Mouse (Mus musculus): ENCODE measurements around the gene Usp6nl. TPM values are rescaled to one million over a fixed set of nuclear protein-coding genes. Genes with fewer than 3 reads are reported as not detected.

Gene Usp6nl
- polyA plus RNA-seq, 1 experiment from 2014 or later = 12.2 TPM

DNA sequence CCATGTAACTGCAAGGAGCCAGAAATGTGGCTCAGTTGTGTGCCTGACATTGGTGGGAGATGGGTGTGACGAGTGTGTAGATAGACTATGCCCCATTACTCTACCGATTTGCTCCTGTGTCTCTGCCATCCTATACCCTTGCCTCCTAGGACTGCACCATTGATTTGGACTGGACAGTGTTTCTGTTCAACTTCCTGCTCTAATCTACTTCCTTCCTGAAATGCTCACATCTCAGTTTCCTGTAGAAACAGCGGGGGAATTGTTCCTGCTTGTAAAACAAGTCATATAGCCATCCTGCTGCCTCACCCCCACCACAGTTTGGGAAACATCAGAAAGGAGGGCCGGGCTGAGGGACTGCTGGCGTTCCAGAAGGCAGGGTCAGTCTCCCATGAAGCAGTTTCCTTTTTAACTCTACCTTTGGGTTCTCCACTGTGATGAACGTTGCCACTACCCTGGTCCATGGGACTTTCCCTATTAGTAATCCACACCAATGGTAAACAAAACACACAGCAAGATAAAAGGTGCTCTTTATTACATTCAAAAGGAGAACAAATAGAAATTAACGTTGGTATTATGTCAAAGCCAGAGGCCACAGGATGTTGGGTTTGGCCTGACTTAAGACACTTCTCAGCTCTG lies 27.4 kb upstream of the Usp6nl start:
- no peak overlapping the region for H3K27ac ChIP-seq (ENCODE audit: low read depth, low read length)
- H3K9me3 ChIP-seq (ENCODE audit: control insufficient read depth, low read length) = no peaks in the 10 kb centered on the region
- H3K9ac ChIP-seq (ENCODE audit: low read length) = no peak overlapping the region
- WGBS = 69% methylated on average over 7 of the region's 7 CpGs
- no peaks in the 10 kb centered on the region for H3K4me1 ChIP-seq (ENCODE audit: control insufficient read depth, insufficient read depth, low read length)
- no peak overlapping the region for H3K4me3 ChIP-seq (ENCODE audit: low read depth, low read length)
- H3K36me3 ChIP-seq (ENCODE audit: control insufficient read depth, insufficient read depth, low read length) = no peaks in the 10 kb centered on the region
- H3K27me3 ChIP-seq (ENCODE audit: control insufficient read depth, insufficient read depth, low read length) = no peaks in the 10 kb centered on the region
- DNase-seq (ENCODE audit: low spot score) = no peak
- no peak overlapping the region for H3K4me2 ChIP-seq (ENCODE audit: low read depth)
- no peak for ATAC-seq (ENCODE audit: insufficient read depth, low FRiP score, low TSS enrichment)

DNA sequence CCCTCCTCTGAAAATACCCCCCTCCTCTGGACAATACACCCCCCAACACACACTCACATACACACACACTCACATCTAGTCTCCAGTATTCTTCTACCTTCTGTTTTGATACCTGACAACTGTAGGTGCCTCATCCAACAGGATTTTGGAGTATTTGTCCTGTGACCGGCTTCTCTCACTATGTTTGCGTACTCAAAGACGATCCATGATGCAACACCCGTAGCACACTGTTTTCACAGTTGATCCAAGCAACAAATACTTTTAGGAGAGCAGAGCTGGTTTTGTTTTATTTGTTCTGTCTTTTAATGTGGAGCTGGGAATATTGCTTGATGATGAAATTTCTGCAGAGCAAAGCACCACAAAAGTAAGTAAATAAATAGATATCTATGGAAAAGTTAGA lies 17.7 kb upstream of the Usp6nl start:
- H3K27ac ChIP-seq (ENCODE audit: low read depth, low read length) = no peak overlapping the region
- H3K4me1 ChIP-seq (ENCODE audit: control insufficient read depth, insufficient read depth, low read length) = no peaks in the 10 kb centered on the region
- no peaks in the 10 kb centered on the region for H3K9me3 ChIP-seq (ENCODE audit: control insufficient read depth, low read length)
- H3K4me3 ChIP-seq (ENCODE audit: low read depth, low read length) = no peak overlapping the region
- no peak for DNase-seq (ENCODE audit: low spot score)
- H3K9ac ChIP-seq (ENCODE audit: low read length) = no peak overlapping the region
- H3K27me3 ChIP-seq (ENCODE audit: control insufficient read depth, insufficient read depth, low read length) = no peaks in the 10 kb centered on the region
- WGBS = 93% methylated on average over 4 of the region's 4 CpGs
- H3K4me2 ChIP-seq (ENCODE audit: low read depth) = no peak overlapping the region
- no peak for ATAC-seq (ENCODE audit: insufficient read depth, low FRiP score, low TSS enrichment)
- no peaks in the 10 kb centered on the region for H3K36me3 ChIP-seq (ENCODE audit: control insufficient read depth, insufficient read depth, low read length)

DNA sequence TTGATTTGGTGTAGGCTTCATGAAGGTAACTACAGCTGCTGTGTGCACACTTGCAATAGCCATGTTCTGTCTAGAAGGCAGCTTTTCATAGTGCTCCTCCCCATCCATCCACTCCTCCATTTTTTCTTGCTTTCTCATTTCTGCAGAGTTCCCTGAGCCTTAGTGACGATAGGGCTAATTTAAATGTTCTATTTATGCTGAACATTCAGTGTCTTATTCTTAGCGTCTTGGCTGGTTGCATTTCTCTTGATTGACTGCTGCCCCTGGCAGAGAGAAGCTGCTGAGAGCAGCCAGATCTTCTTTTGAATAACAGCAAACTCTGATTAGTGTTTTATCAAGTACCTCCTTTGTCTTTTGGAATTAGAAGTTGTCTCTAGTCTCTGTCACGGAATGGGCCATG lies 15.6 kb upstream of the Usp6nl start:
- H3K4me2 ChIP-seq (ENCODE audit: low read depth) = no peak overlapping the region
- no peak overlapping the region for H3K9ac ChIP-seq (ENCODE audit: low read length)
- no peak for DNase-seq (ENCODE audit: low spot score)
- no peaks in the 10 kb centered on the region for H3K27me3 ChIP-seq (ENCODE audit: control insufficient read depth, insufficient read depth, low read length)
- 87% methylated on average over 3 of the region's 3 CpGs for WGBS
- no peak for ATAC-seq (ENCODE audit: insufficient read depth, low FRiP score, low TSS enrichment)
- H3K27ac ChIP-seq (ENCODE audit: low read depth, low read length) = no peak overlapping the region
- H3K36me3 ChIP-seq (ENCODE audit: control insufficient read depth, insufficient read depth, low read length) = no peaks in the 10 kb centered on the region
- H3K9me3 ChIP-seq (ENCODE audit: control insufficient read depth, low read length) = no peaks in the 10 kb centered on the region
- H3K4me3 ChIP-seq (ENCODE audit: low read depth, low read length) = no peak overlapping the region
- H3K4me1 ChIP-seq (ENCODE audit: control insufficient read depth, insufficient read depth, low read length) = no peaks in the 10 kb centered on the region

DNA sequence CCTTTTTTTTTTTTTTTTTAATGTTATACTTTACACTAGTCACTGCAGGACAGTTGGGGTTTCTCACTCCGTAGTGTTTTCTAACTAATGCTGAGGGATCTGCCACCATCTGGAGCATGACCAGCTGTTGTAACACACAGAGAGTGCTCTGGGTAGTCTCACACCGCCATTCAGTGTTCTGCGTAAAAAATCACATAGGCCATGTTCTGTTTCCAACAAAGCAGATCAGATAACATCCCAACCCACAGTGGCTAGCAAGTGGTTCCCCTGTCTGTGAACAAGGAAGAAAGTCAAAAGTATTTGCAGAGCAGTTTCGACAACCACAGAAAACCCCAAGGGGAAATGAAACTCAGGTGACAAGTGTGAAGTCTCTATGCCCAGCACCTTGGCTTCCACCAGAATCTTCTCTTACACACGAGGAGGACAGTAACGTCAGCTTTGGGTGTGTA lies 13.1 kb upstream of the Usp6nl start:
- no peak overlapping the region for H3K4me2 ChIP-seq (ENCODE audit: low read depth)
- no peaks in the 10 kb centered on the region for H3K36me3 ChIP-seq (ENCODE audit: control insufficient read depth, insufficient read depth, low read length)
- no peak overlapping the region for H3K4me3 ChIP-seq (ENCODE audit: low read depth, low read length)
- no peak overlapping the region for H3K9ac ChIP-seq (ENCODE audit: low read length)
- no peak for DNase-seq (ENCODE audit: low spot score)
- H3K4me1 ChIP-seq (ENCODE audit: control insufficient read depth, insufficient read depth, low read length) = no peaks in the 10 kb centered on the region
- H3K27me3 ChIP-seq (ENCODE audit: control insufficient read depth, insufficient read depth, low read length) = no peaks in the 10 kb centered on the region
- no peaks in the 10 kb centered on the region for H3K9me3 ChIP-seq (ENCODE audit: control insufficient read depth, low read length)
- H3K27ac ChIP-seq (ENCODE audit: low read depth, low read length) = no peak overlapping the region
- no peak for ATAC-seq (ENCODE audit: insufficient read depth, low FRiP score, low TSS enrichment)
- 80% methylated on average over 6 of the region's 6 CpGs for WGBS

DNA sequence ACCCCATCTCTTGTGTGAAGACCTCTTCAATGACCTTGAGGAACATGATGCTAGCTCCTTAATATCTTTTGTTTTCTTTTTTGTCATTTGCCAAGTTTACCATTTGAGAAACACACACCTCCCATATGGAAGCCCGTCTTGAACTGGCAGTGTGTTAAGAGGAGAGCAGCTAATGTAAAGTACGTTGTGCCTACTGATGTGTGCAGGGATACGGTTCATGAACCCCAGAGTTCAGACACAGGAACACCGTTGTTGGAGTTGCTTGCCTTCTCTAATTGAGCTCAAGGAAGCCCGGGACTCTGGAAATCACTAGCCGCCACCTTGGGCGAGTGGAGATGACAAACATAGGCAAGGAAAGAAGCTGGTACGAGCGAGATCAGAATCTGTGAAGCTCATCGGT lies 9.7 kb upstream of the Usp6nl start:
- no peaks in the 10 kb centered on the region for H3K27me3 ChIP-seq (ENCODE audit: control insufficient read depth, insufficient read depth, low read length)
- no peaks in the 10 kb centered on the region for H3K9me3 ChIP-seq (ENCODE audit: control insufficient read depth, low read length)
- H3K36me3 ChIP-seq (ENCODE audit: control insufficient read depth, insufficient read depth, low read length) = no peaks in the 10 kb centered on the region
- H3K4me1 ChIP-seq (ENCODE audit: control insufficient read depth, insufficient read depth, low read length) = no peaks in the 10 kb centered on the region
- H3K4me3 ChIP-seq (ENCODE audit: low read depth, low read length) = no peak overlapping the region
- H3K4me2 ChIP-seq (ENCODE audit: low read depth) = no peak overlapping the region
- ATAC-seq (ENCODE audit: insufficient read depth, low FRiP score, low TSS enrichment) = no peak
- DNase-seq (ENCODE audit: low spot score) = no peak
- no peak overlapping the region for H3K9ac ChIP-seq (ENCODE audit: low read length)
- no peak overlapping the region for H3K27ac ChIP-seq (ENCODE audit: low read depth, low read length)
- WGBS = 87% methylated on average over 10 of the region's 10 CpGs

DNA sequence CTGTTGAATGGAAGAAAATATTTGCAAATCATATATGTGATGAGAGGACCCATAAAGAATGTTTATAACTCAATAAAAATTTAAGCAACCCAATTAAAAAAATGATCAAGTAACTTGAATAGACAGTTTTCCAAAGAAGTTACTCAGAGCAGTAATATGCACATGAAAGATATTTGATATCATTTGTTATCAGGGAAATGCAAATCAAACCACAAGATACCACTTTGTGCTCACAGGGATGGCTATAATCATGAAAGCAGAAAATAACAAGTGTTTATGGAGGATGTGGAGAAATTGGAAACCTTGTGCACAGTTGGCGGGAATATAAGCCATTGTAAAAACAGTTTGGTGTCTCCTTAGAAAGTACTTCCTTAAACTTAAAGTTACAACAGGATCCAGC lies 8.7 kb upstream of the Usp6nl start:
- Histone ChIP-seq H3K4me2 (ENCODE audit: low read depth) (no peak overlapping the region), H3K27ac (ENCODE audit: low read depth, low read length) (no peak overlapping the region), H3K27me3 (ENCODE audit: control insufficient read depth, insufficient read depth, low read length) (no peaks in the 10 kb centered on the region), H3K4me3 (ENCODE audit: low read depth, low read length) (no peak overlapping the region), H3K4me1 (ENCODE audit: control insufficient read depth, insufficient read depth, low read length) (no peaks in the 10 kb centered on the region), H3K9ac (ENCODE audit: low read length) (no peak overlapping the region), H3K9me3 (ENCODE audit: control insufficient read depth, low read length) (no peaks in the 10 kb centered on the region), H3K36me3 (ENCODE audit: control insufficient read depth, insufficient read depth, low read length) (no peaks in the 10 kb centered on the region)
- DNase-seq (ENCODE audit: low spot score) = no peak
- no peak for ATAC-seq (ENCODE audit: insufficient read depth, low FRiP score, low TSS enrichment)
- 86% methylated on average over 1 of the region's 1 CpGs for WGBS

DNA sequence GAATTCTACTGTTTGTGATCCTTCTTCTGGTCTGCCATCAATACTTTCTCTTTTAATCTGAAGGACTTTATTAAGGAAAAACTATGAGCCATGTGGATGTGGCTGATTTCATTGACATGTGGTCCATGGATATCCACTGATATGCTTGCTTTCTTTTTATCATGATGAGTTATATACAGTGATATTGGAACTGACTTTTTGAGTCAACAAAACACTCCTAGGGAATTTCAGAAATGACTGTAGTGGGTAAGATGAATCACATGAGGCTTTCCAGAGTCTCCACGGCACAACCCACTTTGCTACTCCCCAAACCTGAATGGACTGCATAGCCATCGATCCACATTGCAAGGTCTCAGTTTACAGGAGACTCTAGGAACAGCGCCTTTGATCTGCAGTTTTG lies 2.3 kb upstream of the Usp6nl start:
- no peaks in the 10 kb centered on the region for H3K36me3 ChIP-seq (ENCODE audit: control insufficient read depth, insufficient read depth, low read length)
- H3K9me3 ChIP-seq (ENCODE audit: control insufficient read depth, low read length) = no peaks in the 10 kb centered on the region
- no peak overlapping the region for H3K4me2 ChIP-seq (ENCODE audit: low read depth)
- DNase-seq (ENCODE audit: low spot score) (no peak), ATAC-seq (ENCODE audit: insufficient read depth, low FRiP score, low TSS enrichment) (no peak)
- no peak overlapping the region for H3K9ac ChIP-seq (ENCODE audit: low read length)
- H3K27ac ChIP-seq (ENCODE audit: low read depth, low read length) = no peak overlapping the region
- peaks cover 2% of the 10 kb centered on the region; the same call in 1 of the 2 replicates for H3K4me1 ChIP-seq (ENCODE audit: control insufficient read depth, insufficient read depth, low read length)
- WGBS = 81% methylated on average over 3 of the region's 3 CpGs
- no peaks in the 10 kb centered on the region for H3K27me3 ChIP-seq (ENCODE audit: control insufficient read depth, insufficient read depth, low read length)
- H3K4me3 ChIP-seq (ENCODE audit: low read depth, low read length) = no peak overlapping the region

DNA sequence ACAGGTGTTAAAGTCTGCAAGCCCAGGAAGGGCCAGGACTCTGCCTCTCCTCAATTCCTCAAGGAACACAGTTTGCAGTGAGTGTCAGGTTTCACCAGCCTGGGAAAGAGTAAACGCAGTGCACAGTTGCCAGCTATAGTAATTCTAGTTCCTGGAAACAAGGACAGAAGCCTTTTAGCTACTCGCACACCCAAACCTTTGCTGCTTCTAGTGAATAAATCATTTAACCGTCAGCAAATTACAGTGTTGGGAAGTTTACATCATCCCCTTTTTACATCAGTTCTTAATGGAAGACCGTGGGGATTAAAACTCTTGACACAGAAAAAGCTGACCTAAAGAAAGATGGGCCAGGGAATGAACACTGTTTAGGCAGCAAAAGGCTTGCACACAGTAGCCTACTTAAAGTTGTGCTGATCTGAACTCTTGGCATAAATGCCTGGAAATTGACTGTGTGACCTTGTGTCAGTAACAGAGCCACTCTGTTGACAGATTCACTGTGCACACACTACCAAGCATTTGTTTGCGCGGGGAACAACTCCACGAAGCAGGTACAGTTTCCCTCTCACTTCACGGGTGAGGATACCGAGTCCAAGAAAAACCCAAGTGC lies 595 bp upstream of the Usp6nl start:
- peaks cover 2% of the 10 kb centered on the region; the same call in 1 of the 2 replicates for H3K4me1 ChIP-seq (ENCODE audit: control insufficient read depth, insufficient read depth, low read length)
- 7% methylated on average over 9 of the region's 9 CpGs for WGBS
- peak overlapping the region; percentile 99 for H3K27ac ChIP-seq (ENCODE audit: low read depth, low read length)
- H3K36me3 ChIP-seq (ENCODE audit: control insufficient read depth, insufficient read depth, low read length) = no peaks in the 10 kb centered on the region
- ATAC-seq (ENCODE audit: insufficient read depth, low FRiP score, low TSS enrichment) (peak; percentile 25; the same call in 1 of the 2 replicates), DNase-seq (ENCODE audit: low spot score) (peak; percentile 13)
- no peaks in the 10 kb centered on the region for H3K27me3 ChIP-seq (ENCODE audit: control insufficient read depth, insufficient read depth, low read length)
- H3K9me3 ChIP-seq (ENCODE audit: control insufficient read depth, low read length) = no peaks in the 10 kb centered on the region
- peak overlapping the region; percentile 99 for H3K9ac ChIP-seq (ENCODE audit: low read length)
- H3K4me3 ChIP-seq (ENCODE audit: low read depth, low read length) = peak overlapping the region; percentile 95
- peak overlapping the region; percentile 56 for H3K4me2 ChIP-seq (ENCODE audit: low read depth)

DNA sequence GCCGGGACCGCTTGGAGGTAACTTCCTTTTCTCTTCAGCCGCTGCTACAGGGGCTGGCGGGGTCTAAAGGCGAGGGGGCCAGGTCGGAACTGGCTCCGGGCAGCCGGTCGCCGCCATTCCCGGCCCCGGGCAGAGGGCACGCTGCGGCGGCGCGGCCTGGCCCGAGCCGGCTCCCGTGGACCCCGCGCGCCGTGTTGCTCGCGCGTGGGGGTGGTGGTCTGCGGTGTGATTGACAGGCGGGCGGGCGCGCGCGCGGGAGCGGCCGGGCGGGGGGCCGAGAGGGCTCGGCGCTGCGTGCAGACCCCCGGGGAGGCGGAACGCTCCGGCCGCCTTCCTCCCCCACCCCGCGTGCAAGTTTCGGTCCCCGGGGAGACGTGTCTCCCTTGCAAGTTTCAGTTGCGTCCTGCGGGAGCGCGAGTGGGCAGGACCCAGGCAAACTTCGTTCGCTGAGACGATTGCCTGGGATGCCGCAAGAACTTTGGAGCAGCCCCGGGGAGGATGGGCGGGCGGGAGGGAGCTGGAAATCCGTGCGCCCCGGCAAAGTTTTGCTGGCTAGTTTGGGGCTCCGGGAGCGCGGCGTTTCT lies 563 bp downstream of the Usp6nl start:
- Histone ChIP-seq H3K4me1 (ENCODE audit: control insufficient read depth, insufficient read depth, low read length) (peaks cover 2% of the 10 kb centered on the region; the same call in 1 of the 2 replicates), H3K27me3 (ENCODE audit: control insufficient read depth, insufficient read depth, low read length) (no peaks in the 10 kb centered on the region), H3K9me3 (ENCODE audit: control insufficient read depth, low read length) (no peaks in the 10 kb centered on the region), H3K9ac (ENCODE audit: low read length) (peak overlapping the region; percentile 99), H3K4me2 (ENCODE audit: low read depth) (peak overlapping the region; percentile 56), H3K4me3 (ENCODE audit: low read depth, low read length) (peak overlapping the region; percentile 95), H3K27ac (ENCODE audit: low read depth, low read length) (peak overlapping the region; percentile 99), H3K36me3 (ENCODE audit: control insufficient read depth, insufficient read depth, low read length) (no peaks in the 10 kb centered on the region)
- DNase-seq (ENCODE audit: low spot score) (peak; percentile 55), ATAC-seq (ENCODE audit: insufficient read depth, low FRiP score, low TSS enrichment) (peak; percentile 71)
- under 1% methylated on average over 62 of the region's 70 CpGs for WGBS

Measured in neural tube, embryonic 11.5 days (tissue).